Mouse (Mus musculus): ENCODE results near the gene Frzb. TPM values are rescaled to one million over a fixed set of nuclear protein-coding genes. Genes with fewer than 3 reads are reported as not detected.

Gene Frzb
- polyA plus RNA-seq, 1 experiment: 0.86 TPM

GRCm38 (mm10) chr2:80374892-80375291, 72.5 kb downstream of the Frzb start:
- Histone ChIP-seq H3K27me3 (ENCODE audit: control insufficient read depth, insufficient read depth, low read length) (no peaks in the 10 kb centered on the region), H3K36me3 (ENCODE audit: control insufficient read depth, insufficient read depth, low read length) (no peaks in the 10 kb centered on the region), H3K4me1 (ENCODE audit: control insufficient read depth, insufficient read depth, insufficient read length, low read length) (no peaks in the 10 kb centered on the region), H3K4me3 (ENCODE audit: low read depth, low read length) (no peak overlapping the region), H3K27ac (ENCODE audit: insufficient read depth, low read depth, low read length) (no peak overlapping the region)
- TF ChIP-seq POLR2A (IDR thresholded peaks at IDR 0.05; ENCODE audit: low read depth, low read length) (no peak), CTCF (IDR thresholded peaks at IDR 0.05; ENCODE audit: extremely low read depth, insufficient read length, insufficient replicate concordance, low read depth, low read length) (no peak)

- H3K36me3 ChIP-seq (ENCODE audit: control insufficient read depth, insufficient read depth, low read length): no peaks in the 10 kb centered on the region
- TF ChIP-seq POLR2A (IDR thresholded peaks at IDR 0.05; ENCODE audit: low read depth, low read length): no peak
- TF ChIP-seq CTCF (IDR thresholded peaks at IDR 0.05; ENCODE audit: extremely low read depth, insufficient read length, insufficient replicate concordance, low read depth, low read length): no peak
- 80% methylated on average over 8 of the region's 8 CpGs for WGBS
Measured at GRCm38 (mm10) chr2:80371458-80371857, 76.0 kb downstream of the Frzb start.

More at GRCm38 (mm10) chr2:80371458-80371857, 76.0 kb downstream of the Frzb start:
- H3K4me1 ChIP-seq (ENCODE audit: control insufficient read depth, insufficient read depth, insufficient read length, low read length): no peaks in the 10 kb centered on the region
- no peak overlapping the region for H3K27ac ChIP-seq (ENCODE audit: insufficient read depth, low read depth, low read length)
- no peak overlapping the region for H3K4me3 ChIP-seq (ENCODE audit: low read depth, low read length)
- H3K27me3 ChIP-seq (ENCODE audit: control insufficient read depth, insufficient read depth, low read length): no peaks in the 10 kb centered on the region

Other genes with a start within 250 kb of the Frzb start
- gene Prdx6b, start 155.2 kb downstream of the Frzb start, polyA plus RNA-seq (2012; rRNA removed): not detected in 2 replicates
- gene Dnajc10, start 132.2 kb downstream of the Frzb start, polyA plus RNA-seq (2012; rRNA removed): 8.2 and 8.3 TPM in 2 replicates
- 9.1 and 20.3 TPM in 2 replicates for gene Nckap1, start 133.8 kb upstream of the Frzb start, polyA plus RNA-seq (2012; rRNA removed)
- gene Dusp19, start 169.4 kb upstream of the Frzb start, polyA plus RNA-seq (2012; rRNA removed): 1.4 and 1.9 TPM in 2 replicates
- gene Nup35, start 169.6 kb upstream of the Frzb start, polyA plus RNA-seq (2012; rRNA removed): 5.8 and 6.4 TPM in 2 replicates

Data from small intestine, adult 2 months (tissue).